Mouse (Mus musculus) retina, embryonic 14.5 days (tissue): Measurements from ENCODE around the gene Slc6a8.

Experiments used
- DNase-seq: peaks from one replicate; pipeline ENCODE4 v3.0.0-alpha.2; 2015; ENCODE audit warnings: low spot score

Gene Slc6a8

GRCm38 (mm10) chrX:73672879-73673618, at the start of gene Slc6a8:
Gene Slc6a8, plus strand, starts transcription at chrX:73673150.
- peak; percentile 75 for DNase-seq

- no peak for DNase-seq
These were observed 46.0 kb upstream of the Slc6a8 start for GRCm38 (mm10) chrX:73626981-73627380.

- peak; percentile 22 for DNase-seq
These were observed 37.5 kb upstream of the Slc6a8 start for GRCm38 (mm10) chrX:73635425-73635824.

GRCm38 (mm10) chrX:73637415-73637814, 35.5 kb upstream of the Slc6a8 start:
- DNase-seq: no peak

GRCm38 (mm10) chrX:73639255-73639675, 33.7 kb upstream of the Slc6a8 start, which contains the start of gene Dusp9:
Gene Dusp9, plus strand, starts transcription at chrX:73639419.
- peak; percentile 61 for DNase-seq

- peak; percentile 32 for DNase-seq
These were observed 33.0 kb upstream of the Slc6a8 start for GRCm38 (mm10) chrX:73639901-73640469.

- DNase-seq: no peak
These were observed 27.8 kb upstream of the Slc6a8 start for GRCm38 (mm10) chrX:73645121-73645520.

- DNase-seq: no peak
These were observed 22.1 kb upstream of the Slc6a8 start for GRCm38 (mm10) chrX:73650869-73651268.

- no peak for DNase-seq
These were observed 19.6 kb upstream of the Slc6a8 start for GRCm38 (mm10) chrX:73653392-73653791.

- DNase-seq: peak; percentile 83
These were observed 18.8 kb upstream of the Slc6a8 start for GRCm38 (mm10) chrX:73654177-73654576.

- peak; percentile 42 for DNase-seq
These were observed 17.4 kb upstream of the Slc6a8 start for GRCm38 (mm10) chrX:73655529-73655928.

- DNase-seq: no peak
These were observed 14.6 kb upstream of the Slc6a8 start for GRCm38 (mm10) chrX:73658391-73658790.

- DNase-seq: no peak
These were observed 13.9 kb upstream of the Slc6a8 start for GRCm38 (mm10) chrX:73658936-73659574.

GRCm38 (mm10) chrX:73659575-73660283, 13.2 kb upstream of the Slc6a8 start, which contains the start of gene Pnck:
Gene Pnck, minus strand, starts transcription at chrX:73660117.
- DNase-seq: peak; percentile 46

GRCm38 (mm10) chrX:73660284-73660665, 12.7 kb upstream of the Slc6a8 start:
- no peak for DNase-seq

- peak; percentile 62 for DNase-seq
These were observed 9.8 kb upstream of the Slc6a8 start for GRCm38 (mm10) chrX:73663143-73663542.

GRCm38 (mm10) chrX:73672031-73672431, 919 bp upstream of the Slc6a8 start:
- DNase-seq: peak; percentile 76

GRCm38 (mm10) chrX:73673619-73673967, 643 bp downstream of the Slc6a8 start:
- no peak for DNase-seq

GRCm38 (mm10) chrX:73673968-73674661, 1.2 kb downstream of the Slc6a8 start:
- peak; percentile 48 for DNase-seq

GRCm38 (mm10) chrX:73675231-73675630, 2.3 kb downstream of the Slc6a8 start:
- DNase-seq: no peak

GRCm38 (mm10) chrX:73676668-73677067, 3.7 kb downstream of the Slc6a8 start:
- DNase-seq: no peak

GRCm38 (mm10) chrX:73684156-73684555, 11.2 kb downstream of the Slc6a8 start:
- no peak for DNase-seq
